Mouse (Mus musculus) bone marrow macrophage, adult 2 months (primary cell): ENCODE data around the gene Aldh16a1.

ENCODE experiments used
- CTCF ChIP-seq: IDR thresholded peaks from 2 replicates; pipeline ENCODE4 v1.5.1; 2012; ENCODE audit warnings: low read depth, mild to moderate bottlenecking, low read length, moderate library complexity
- POLR2A ChIP-seq: IDR thresholded peaks from 2 replicates; pipeline ENCODE4 v1.6.1; 2012; ENCODE audit warnings: mild to moderate bottlenecking, low read depth, low read length, borderline replicate concordance

DNA sequence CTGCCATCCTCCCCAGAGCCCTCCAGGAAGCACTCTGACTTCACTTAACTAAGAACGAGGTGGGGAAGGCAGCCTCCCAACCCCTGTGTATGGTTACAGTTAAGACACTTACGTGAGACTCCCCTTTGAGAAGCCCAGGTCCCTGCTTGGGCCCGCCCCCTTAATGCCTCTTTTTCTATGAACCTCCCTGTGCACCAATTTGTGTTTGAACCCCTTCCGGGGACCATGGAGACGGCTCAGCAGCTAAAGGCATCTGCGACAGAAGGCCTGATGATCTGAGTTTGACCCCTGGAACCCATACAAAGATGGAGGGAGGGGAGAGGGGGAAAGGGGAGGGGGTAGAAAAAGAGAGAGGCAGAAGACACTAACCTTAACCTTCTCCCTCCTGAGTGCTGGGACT lies 47.9 kb downstream of the Aldh16a1 start:
- no peak for TF ChIP-seq CTCF
- no peak for TF ChIP-seq POLR2A
